Mouse (Mus musculus): ENCODE data around the gene Rnf111.
A peak's percentile ranks its signal among the peaks of the same experiment; 100 is the strongest.
"Not testable (repeated sequence)": the region's sequence is repeated elsewhere in the genome, so short reads cannot be mapped to it uniquely, and the experiment has no call there.

Gene Rnf111

GRCm38 (mm10) chr9:70503626-70504041 lies at the start of gene Rnf111:
TSS of gene Rnf111 (minus strand) at chr9:70503725.
- peak; percentile 84 for DNase-seq (ENCODE audit: low read depth)

- not testable (repeated sequence) for DNase-seq (ENCODE audit: low read depth)
Measured at GRCm38 (mm10) chr9:70552233-70552632, 48.7 kb upstream of the Rnf111 start.

- no peak for DNase-seq (ENCODE audit: low read depth)
Measured at GRCm38 (mm10) chr9:70551524-70551923, 48.0 kb upstream of the Rnf111 start.

- DNase-seq (ENCODE audit: low read depth) = no peak
Measured at GRCm38 (mm10) chr9:70548304-70548703, 44.8 kb upstream of the Rnf111 start.

- DNase-seq (ENCODE audit: low read depth) = not testable (repeated sequence)
Measured at GRCm38 (mm10) chr9:70546576-70546975, 43.1 kb upstream of the Rnf111 start.

- DNase-seq (ENCODE audit: low read depth) = no peak
Measured at GRCm38 (mm10) chr9:70544831-70545230, 41.3 kb upstream of the Rnf111 start.

- DNase-seq (ENCODE audit: low read depth) = no peak
Measured at GRCm38 (mm10) chr9:70543985-70544384, 40.5 kb upstream of the Rnf111 start.

GRCm38 (mm10) chr9:70543048-70543880 lies 39.7 kb upstream of the Rnf111 start:
- DNase-seq (ENCODE audit: low read depth) = no peak

GRCm38 (mm10) chr9:70542305-70543041 lies 38.9 kb upstream of the Rnf111 start, which contains the start of gene Sltm:
TSS of gene Sltm (plus strand) at chr9:70542754.
- DNase-seq (ENCODE audit: low read depth) = peak; percentile 89

- DNase-seq (ENCODE audit: low read depth) = no peak
Measured at GRCm38 (mm10) chr9:70541584-70541983, 38.1 kb upstream of the Rnf111 start.

- DNase-seq (ENCODE audit: low read depth) = no peak
Measured at GRCm38 (mm10) chr9:70533328-70533727, 29.8 kb upstream of the Rnf111 start.

- no peak for DNase-seq (ENCODE audit: low read depth)
Measured at GRCm38 (mm10) chr9:70524366-70524765, 20.8 kb upstream of the Rnf111 start.

- no peak for DNase-seq (ENCODE audit: low read depth)
Measured at GRCm38 (mm10) chr9:70523813-70524212, 20.3 kb upstream of the Rnf111 start.

- no peak for DNase-seq (ENCODE audit: low read depth)
Measured at GRCm38 (mm10) chr9:70520651-70521050, 17.1 kb upstream of the Rnf111 start.

- DNase-seq (ENCODE audit: low read depth) = no peak
Measured at GRCm38 (mm10) chr9:70511681-70512080, 8.2 kb upstream of the Rnf111 start.

GRCm38 (mm10) chr9:70510998-70511583 lies 7.6 kb upstream of the Rnf111 start:
- DNase-seq (ENCODE audit: low read depth) = no peak

- peak; percentile 81 for DNase-seq (ENCODE audit: low read depth)
Measured at GRCm38 (mm10) chr9:70509906-70510525, 6.5 kb upstream of the Rnf111 start.

GRCm38 (mm10) chr9:70506787-70507186 lies 3.3 kb upstream of the Rnf111 start:
- DNase-seq (ENCODE audit: low read depth) = no peak

GRCm38 (mm10) chr9:70506186-70506585 lies 2.7 kb upstream of the Rnf111 start:
- DNase-seq (ENCODE audit: low read depth) = no peak

GRCm38 (mm10) chr9:70503015-70503603 lies 416 bp downstream of the Rnf111 start:
- DNase-seq (ENCODE audit: low read depth) = no peak

- no peak for DNase-seq (ENCODE audit: low read depth)
Measured at GRCm38 (mm10) chr9:70502284-70503014, 1.1 kb downstream of the Rnf111 start.

Data from fibroblast of lung, adult 2 months (primary cell).